Mouse (Mus musculus) myocyte (in vitro differentiated cells): ENCODE results near the gene Zfp146. TPM values are rescaled to one million over a fixed set of nuclear protein-coding genes. Genes with fewer than 3 reads are reported as not detected.
"Not testable (repeated sequence)": the region's sequence is repeated elsewhere in the genome, so short reads cannot be mapped to it uniquely, and the experiment has no call there.

Experiments used
- H3K27me3 ChIP-seq: one replicate; pipeline ENCODE4 v1.6.1; 2011; ENCODE audit not compliant: control insufficient read depth, insufficient read depth, insufficient read length
- H3K36me3 ChIP-seq: one replicate; pipeline ENCODE4 v1.6.1; 2011; ENCODE audit not compliant: control insufficient read depth, insufficient read depth
- H3K4me2 ChIP-seq: one replicate; pipeline ENCODE4 v1.6.1; 2011; ENCODE audit warnings: low read depth, control low read depth
- H3K4me3 ChIP-seq: one replicate; pipeline ENCODE4 v1.5.1; 2011; ENCODE audit warnings: mild to moderate bottlenecking, control low read depth, moderate library complexity
- H3K79me2 ChIP-seq: one replicate; pipeline ENCODE4 v1.6.1; 2011; ENCODE audit not compliant: control insufficient read depth, insufficient read depth
- H3ac ChIP-seq: one replicate; pipeline ENCODE4 v1.6.1; 2011; ENCODE audit not compliant: control insufficient read depth, insufficient read length
- CEBPB ChIP-seq: IDR thresholded peaks from 2 replicates; pipeline ENCODE4 v1.6.1; 2011; ENCODE audit warnings: mild to moderate bottlenecking, moderate library complexity; ENCODE audit not compliant: poor library complexity, insufficient read depth, severe bottlenecking
- E2F4 ChIP-seq: IDR thresholded peaks from one replicate; pipeline ENCODE4 v1.6.1; 2011; ENCODE audit warnings: mild to moderate bottlenecking, control low read depth, moderate library complexity; ENCODE audit not compliant: insufficient read depth
- MAX ChIP-seq: IDR thresholded peaks from one replicate; pipeline ENCODE4 v1.6.1; 2011; ENCODE audit warnings: low read depth, mild to moderate bottlenecking, control low read depth
- MYOD1 ChIP-seq, 3 experiments: IDR thresholded peaks; one replicate each; pipeline ENCODE4 v1.6.1; 2011; ENCODE audit warnings: control low read depth in 2 of 3, low read depth in 2 of 3, mild to moderate bottlenecking in 2 of 3, moderate library complexity in 1 of 3; ENCODE audit not compliant: insufficient read length in 2 of 3, control insufficient read depth in 1 of 3
- MYOG ChIP-seq, 3 experiments: IDR thresholded peaks; one replicate each; pipeline ENCODE4 v1.6.1; 2011; ENCODE audit warnings: control low read depth in 2 of 3, low read depth in 2 of 3, mild to moderate bottlenecking in 2 of 3; ENCODE audit not compliant: insufficient read length in 2 of 3, control insufficient read depth in 1 of 3, insufficient read depth in 1 of 3
- POLR2A ChIP-seq: IDR thresholded peaks from one replicate; pipeline ENCODE4 v1.6.1; 2011; ENCODE audit warnings: low read depth, mild to moderate bottlenecking, control low read depth, moderate library complexity; ENCODE audit not compliant: insufficient read length
- POLR2AphosphoS2 ChIP-seq: IDR thresholded peaks from one replicate; pipeline ENCODE4 v1.6.1; 2011; ENCODE audit warnings: low read depth, control low read depth; ENCODE audit not compliant: insufficient read length
- REST ChIP-seq: IDR thresholded peaks from one replicate; pipeline ENCODE4 v1.6.1; 2011; ENCODE audit warnings: mild to moderate bottlenecking, control low read depth, moderate library complexity; ENCODE audit not compliant: insufficient read depth, insufficient read length
- SRF ChIP-seq: IDR thresholded peaks from one replicate; pipeline ENCODE4 v1.6.1; 2011; ENCODE audit warnings: low read depth; ENCODE audit not compliant: control insufficient read depth, insufficient read length
- TCF12 ChIP-seq: IDR thresholded peaks from one replicate; pipeline ENCODE4 v1.6.1; 2011; ENCODE audit warnings: mild to moderate bottlenecking, control low read depth; ENCODE audit not compliant: poor library complexity, insufficient read depth, severe bottlenecking
- TCF3 ChIP-seq: IDR thresholded peaks from one replicate; pipeline ENCODE4 v1.6.1; 2011; ENCODE audit warnings: low read depth, control low read depth; ENCODE audit not compliant: insufficient read length
- USF1 ChIP-seq: IDR thresholded peaks from one replicate; pipeline ENCODE4 v1.6.1; 2011; ENCODE audit warnings: low read depth, mild to moderate bottlenecking, control low read depth, moderate library complexity
- polyA plus RNA-seq: library from polyadenylated mRNA; unstranded; fragments of >200 nt; fragmentation: generic; extraction: Trizol; gene quantifications from one replicate; pipeline ENCODE4 v1.2.1, GENCODE M21; 2012; ENCODE audit warnings: missing spikeins

Zfp146 gene
- polyA plus RNA-seq, 1 experiment = 13.2 TPM

DNA sequence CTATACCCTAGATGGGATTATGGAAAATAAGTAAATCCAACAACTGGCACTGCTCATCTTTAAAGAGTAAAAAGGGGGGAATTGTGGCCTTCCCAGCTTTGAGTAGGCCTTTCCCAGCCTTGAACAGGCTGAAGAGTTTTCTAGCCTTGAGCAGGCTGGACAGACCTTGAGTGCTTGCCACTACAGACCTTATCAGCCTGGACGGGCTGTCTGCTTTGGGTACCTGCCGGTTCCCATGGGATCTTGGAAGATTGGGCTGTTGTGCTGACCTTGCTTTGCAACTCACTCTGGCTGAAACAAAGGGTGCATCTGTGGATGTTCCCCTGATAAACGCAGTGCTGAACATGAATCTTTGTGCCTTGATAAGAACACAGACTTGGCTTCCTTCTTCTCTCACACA, 44.3 kb upstream of the Zfp146 start:
- H3K79me2 ChIP-seq = no peaks in the 10 kb centered on the region
- TF ChIP-seq REST (no peak), MYOG (IDR thresholded peaks at IDR 0.05; ENCODE audit: control insufficient read depth in 1 of 3, insufficient read depth in 1 of 3, insufficient read length in 2 of 3, low read depth in 2 of 3) (no peak), CEBPB (no peak), MYOD1 (IDR thresholded peaks at IDR 0.05; ENCODE audit: control insufficient read depth in 1 of 3, insufficient read length in 2 of 3, low read depth in 2 of 3) (no peak), POLR2A (no peak), POLR2AphosphoS2 (no peak), E2F4 (no peak), SRF (no peak), TCF3 (no peak), TCF12 (no peak), MAX (no peak), USF1 (no peak)

DNA sequence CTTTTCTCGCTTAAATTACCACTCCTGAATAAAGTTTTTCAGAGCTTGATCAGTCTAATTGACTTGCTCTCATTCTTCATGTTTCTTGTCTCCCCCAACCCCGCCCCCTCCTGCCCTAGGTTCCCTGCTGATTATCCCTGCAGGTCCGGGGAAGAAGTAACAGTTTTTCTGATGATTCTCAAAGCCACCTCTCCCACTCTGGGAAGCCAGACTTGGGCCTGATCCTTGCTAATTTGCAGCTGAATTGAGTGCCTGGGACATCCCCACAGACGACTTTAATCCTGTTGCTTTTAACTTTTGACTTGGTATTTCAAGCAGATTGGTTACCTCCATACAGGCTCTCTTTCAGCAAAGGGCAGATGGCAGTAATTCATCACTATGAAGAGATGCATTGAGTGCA, 41.5 kb upstream of the Zfp146 start:
- Histone ChIP-seq H3ac (no peak overlapping the region), H3K27me3 (no peaks in the 10 kb centered on the region), H3K36me3 (no peaks in the 10 kb centered on the region), H3K4me3 (no peak overlapping the region), H3K4me2 (no peak overlapping the region), H3K79me2 (no peaks in the 10 kb centered on the region)
- TF ChIP-seq TCF3 = no peak
- TF ChIP-seq POLR2A = no peak
- no peak for TF ChIP-seq REST
- no peak for TF ChIP-seq MAX
- no peak for TF ChIP-seq CEBPB
- TF ChIP-seq MYOG (IDR thresholded peaks at IDR 0.05; ENCODE audit: control insufficient read depth in 1 of 3, insufficient read depth in 1 of 3, insufficient read length in 2 of 3, low read depth in 2 of 3) = no peak
- TF ChIP-seq USF1 = no peak
- no peak for TF ChIP-seq MYOD1 (IDR thresholded peaks at IDR 0.05; ENCODE audit: control insufficient read depth in 1 of 3, insufficient read length in 2 of 3, low read depth in 2 of 3)
- no peak for TF ChIP-seq E2F4
- no peak for TF ChIP-seq SRF
- TF ChIP-seq POLR2AphosphoS2 = no peak
- TF ChIP-seq TCF12 = no peak

More for the DNA sequence above, 44.3 kb upstream of the Zfp146 start:
- no peak overlapping the region for H3K4me2 ChIP-seq
- H3ac ChIP-seq = no peak overlapping the region
- H3K4me3 ChIP-seq = no peak overlapping the region
- no peaks in the 10 kb centered on the region for H3K27me3 ChIP-seq
- no peaks in the 10 kb centered on the region for H3K36me3 ChIP-seq

DNA sequence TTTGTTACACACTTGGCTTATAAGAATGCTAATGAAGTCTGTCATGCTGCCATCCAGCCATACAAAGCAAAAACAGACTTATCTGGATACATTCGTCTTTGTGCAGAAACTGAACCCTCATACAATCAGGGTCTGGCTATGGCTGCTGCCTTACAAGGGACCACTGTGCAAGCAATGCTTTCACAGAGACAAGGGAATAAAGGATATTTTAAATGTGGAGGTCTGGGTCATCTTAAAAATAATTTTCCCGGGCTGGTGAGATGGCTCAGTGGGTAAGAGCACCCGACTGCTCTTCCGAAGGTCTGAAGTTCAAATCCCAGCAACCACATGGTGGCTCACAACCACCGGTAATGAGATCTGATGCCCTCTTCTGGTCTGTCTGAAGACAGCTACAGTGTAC, 36.8 kb upstream of the Zfp146 start:
- H3K79me2 ChIP-seq, H3ac ChIP-seq, H3K4me3 ChIP-seq: not testable (repeated sequence)

GRCm38 (mm10) chr7:30205383-30205782, 35.8 kb upstream of the Zfp146 start:
- no peak for TF ChIP-seq CEBPB
- TF ChIP-seq REST = no peak
- no peak for TF ChIP-seq MYOG (IDR thresholded peaks at IDR 0.05; ENCODE audit: control insufficient read depth in 1 of 3, insufficient read depth in 1 of 3, insufficient read length in 2 of 3, low read depth in 2 of 3)
- TF ChIP-seq TCF12 = no peak
- TF ChIP-seq TCF3 = no peak
- TF ChIP-seq E2F4 = no peak
- TF ChIP-seq POLR2A = no peak
- TF ChIP-seq POLR2AphosphoS2 = no peak
- no peak for TF ChIP-seq USF1
- no peak for TF ChIP-seq SRF
- no peak for TF ChIP-seq MAX
- TF ChIP-seq MYOD1 (IDR thresholded peaks at IDR 0.05; ENCODE audit: control insufficient read depth in 1 of 3, insufficient read length in 2 of 3, low read depth in 2 of 3) = no peak
- no peak overlapping the region for H3ac ChIP-seq
- no peaks in the 10 kb centered on the region for H3K27me3 ChIP-seq

More for the DNA sequence above, 36.8 kb upstream of the Zfp146 start:
- H3K36me3 ChIP-seq, H3K27me3 ChIP-seq, H3K4me2 ChIP-seq: not testable (repeated sequence)

GRCm38 (mm10) chr7:30204380-30204779, 34.8 kb upstream of the Zfp146 start:
- no peaks in the 10 kb centered on the region for H3K79me2 ChIP-seq
- TF ChIP-seq MYOD1 (IDR thresholded peaks at IDR 0.05; ENCODE audit: control insufficient read depth in 1 of 3, insufficient read length in 2 of 3, low read depth in 2 of 3) (no peak), MYOG (IDR thresholded peaks at IDR 0.05; ENCODE audit: control insufficient read depth in 1 of 3, insufficient read depth in 1 of 3, insufficient read length in 2 of 3, low read depth in 2 of 3) (no peak), POLR2AphosphoS2 (no peak), POLR2A (no peak), MAX (no peak), E2F4 (no peak)
- no peak overlapping the region for H3ac ChIP-seq
- no peak overlapping the region for H3K4me2 ChIP-seq
- no peaks in the 10 kb centered on the region for H3K36me3 ChIP-seq
- no peak overlapping the region for H3K4me3 ChIP-seq
- H3K27me3 ChIP-seq = no peaks in the 10 kb centered on the region

More at GRCm38 (mm10) chr7:30205383-30205782, 35.8 kb upstream of the Zfp146 start:
- Histone ChIP-seq H3K79me2 (no peaks in the 10 kb centered on the region), H3K36me3 (no peaks in the 10 kb centered on the region), H3K4me3 (no peak overlapping the region), H3K4me2 (no peak overlapping the region)
